Mouse (Mus musculus) midbrain, embryonic 11.5 days (tissue): ENCODE data around the gene Helz2. TPM values are rescaled to one million over a fixed set of nuclear protein-coding genes. Genes with fewer than 3 reads are reported as not detected.

ENCODE experiments used
- ATAC-seq: fragments of 200-750 bp; cut with Nextera tagmentation; 2 replicates; pipeline ENCODE4 v1.8.0; 2017; ENCODE audit warnings: moderate TSS enrichment, moderate library complexity; ENCODE audit not compliant: low FRiP score
- DNase-seq: peaks from one replicate; pipeline ENCODE4 v3.0.0; 2015; ENCODE audit warnings: low spot score; ENCODE audit errors: missing footprints
- H3K27ac ChIP-seq: fragments of 300-500 bp; sonication (generic); 2 replicates; pipeline ENCODE4 v1.5.1; 2014; ENCODE audit warnings: low read depth, low read length
- H3K27me3 ChIP-seq: fragments of 300-500 bp; sonication (generic); 2 replicates; pipeline ENCODE4 v1.6.1; 2014; ENCODE audit warnings: mild to moderate bottlenecking, low read length, moderate library complexity, mixed read lengths; ENCODE audit not compliant: control insufficient read depth, insufficient read depth
- H3K36me3 ChIP-seq: fragments of 300-500 bp; sonication (generic); 2 replicates; pipeline ENCODE4 v1.6.1; 2014; ENCODE audit warnings: mild to moderate bottlenecking, low read length, moderate library complexity, mixed read lengths; ENCODE audit not compliant: control insufficient read depth, insufficient read depth
- H3K4me1 ChIP-seq: fragments of 300-500 bp; sonication (generic); 2 replicates; pipeline ENCODE4 v1.6.1; 2014; ENCODE audit warnings: low read length; ENCODE audit not compliant: control insufficient read depth, insufficient read depth
- H3K4me2 ChIP-seq: fragments of 300-500 bp; sonication (generic); 2 replicates; pipeline ENCODE4 v1.6.1; 2014; ENCODE audit warnings: mild to moderate bottlenecking, moderate library complexity
- H3K4me3 ChIP-seq: fragments of 300-500 bp; sonication (generic); 2 replicates; pipeline ENCODE4 v1.5.1; 2014; ENCODE audit warnings: low read depth, low read length
- H3K9ac ChIP-seq: fragments of 300-500 bp; sonication (generic); 2 replicates; pipeline ENCODE4 v1.6.1; 2014; ENCODE audit warnings: low read length
- H3K9me3 ChIP-seq: fragments of 300-500 bp; sonication (generic); 2 replicates; pipeline ENCODE4 v1.6.1; 2016; ENCODE audit warnings: low read length; ENCODE audit not compliant: control insufficient read depth
- WGBS: fragments of 180-500 bp; shearing (Covaris S2); extraction: QIAGEN DNeasy Blood & Tissue Kit; methylation state at CpG from one replicate; pipeline ENCODE4 v1.1.7; 2014; 5-methylcytosine and 5-hydroxymethylcytosine counted together
- polyA plus RNA-seq: library from polyadenylated mRNA; unstranded; fragments of >200 nt; fragmentation: Nextera tagmentation; extraction: Ambion mirVana; gene quantifications from 2 replicates; pipeline ENCODE4 v1.2.1, GENCODE M21; 2014

Helz2 gene
- polyA plus RNA-seq, 1 experiment from 2014 or later, result 0.56 TPM

DNA sequence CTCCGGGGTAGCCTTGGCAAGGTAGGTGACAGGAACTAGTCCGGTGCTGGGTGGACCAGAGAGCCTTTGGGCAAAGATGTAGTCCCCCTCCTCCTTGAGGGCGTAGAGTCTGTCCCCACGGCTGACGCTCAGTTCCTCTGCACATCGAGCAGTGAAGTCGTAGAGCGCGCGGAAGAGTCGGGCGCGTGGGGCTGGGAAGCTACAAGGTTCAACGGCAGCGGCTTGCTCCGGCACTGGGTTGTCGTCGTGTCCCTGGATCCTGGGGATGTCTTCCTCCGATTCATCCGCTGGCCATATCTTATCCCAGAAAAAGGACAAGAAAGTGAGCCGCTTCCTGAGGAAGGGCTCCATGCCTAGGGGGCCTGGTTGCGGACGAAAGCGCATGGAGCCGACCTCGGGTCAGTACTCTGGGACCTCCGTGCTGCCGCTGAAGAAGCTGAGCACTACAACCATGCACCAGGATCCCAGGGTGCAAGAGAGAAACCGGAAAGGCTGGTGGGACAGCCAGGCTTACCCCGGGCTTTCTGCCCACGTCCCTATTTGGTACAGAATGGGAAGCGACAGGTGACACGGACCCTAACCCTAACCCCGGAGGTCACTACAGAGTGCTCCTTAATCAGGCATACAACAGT, 29.3 kb downstream of the Helz2 start:
- Histone ChIP-seq H3K27me3 (peaks cover 32% of the 10 kb centered on the region), H3K4me1 (peaks cover 6% of the 10 kb centered on the region), H3K4me3 (peak overlapping the region; percentile 23), H3K36me3 (no peaks in the 10 kb centered on the region), H3K9me3 (no peaks in the 10 kb centered on the region), H3K4me2 (peak overlapping the region; percentile 40), H3K27ac (no peak overlapping the region), H3K9ac (peak overlapping the region; percentile 1; the same call in 1 of the 2 replicates)
- DNase-seq (peak; percentile 87), ATAC-seq (no peak)
- WGBS, result 2% methylated on average over 34 of the region's 34 CpGs

DNA sequence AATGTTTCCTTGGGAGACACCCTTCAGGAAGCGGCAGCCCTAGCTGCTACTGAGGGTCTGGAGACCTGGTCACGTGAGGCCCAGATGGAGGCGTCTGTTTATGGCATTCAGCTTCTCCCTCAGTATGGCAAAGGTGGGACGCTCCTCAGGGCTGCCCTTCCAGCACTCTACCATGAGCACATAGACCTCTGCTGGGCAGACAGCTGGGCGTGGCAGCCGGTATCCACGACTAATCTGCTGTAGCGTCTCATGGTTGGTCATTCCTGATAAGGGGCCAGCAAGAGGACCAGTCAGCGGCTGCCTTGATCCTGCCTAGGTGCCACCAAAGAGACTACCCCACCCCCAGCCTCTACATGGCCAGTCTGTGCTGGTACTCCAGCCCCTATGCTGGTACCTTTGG, 35.7 kb downstream of the Helz2 start:
- Histone ChIP-seq H3K27ac (no peak overlapping the region), H3K9me3 (no peaks in the 10 kb centered on the region), H3K27me3 (no peaks in the 10 kb centered on the region; the same call in 1 of the 2 replicates), H3K4me2 (no peak overlapping the region), H3K4me1 (no peaks in the 10 kb centered on the region), H3K9ac (no peak overlapping the region), H3K4me3 (no peak overlapping the region), H3K36me3 (no peaks in the 10 kb centered on the region)
- WGBS, result 82% methylated on average over 9 of the region's 9 CpGs
- no peak for DNase-seq
- no peak for ATAC-seq

DNA sequence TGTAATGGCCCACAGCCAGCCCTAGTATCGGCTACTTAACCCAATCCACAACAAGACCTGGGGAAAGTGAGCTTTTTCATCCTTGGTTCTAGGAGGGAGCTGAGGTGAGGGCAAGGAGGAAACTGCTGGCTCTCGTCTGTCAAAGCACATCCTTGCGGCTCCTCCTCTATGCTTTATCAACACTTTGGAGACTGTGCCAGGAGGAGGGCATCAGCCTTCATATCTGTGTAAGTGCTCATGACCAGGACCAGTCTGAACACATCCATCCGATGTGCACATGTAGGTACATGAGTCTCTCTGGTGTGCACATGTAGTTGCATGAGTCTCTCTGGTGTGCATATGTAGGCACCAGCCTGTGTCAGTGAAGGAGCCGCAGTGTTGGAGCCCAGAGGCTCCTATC, 36.1 kb downstream of the Helz2 start:
- H3K36me3 ChIP-seq, result no peaks in the 10 kb centered on the region
- H3K9me3 ChIP-seq, result no peaks in the 10 kb centered on the region
- 90% methylated on average over 5 of the region's 5 CpGs for WGBS
- no peaks in the 10 kb centered on the region for H3K4me1 ChIP-seq
- H3K4me2 ChIP-seq, result no peak overlapping the region
- no peak overlapping the region for H3K9ac ChIP-seq
- ATAC-seq (no peak), DNase-seq (no peak)
- H3K27ac ChIP-seq, result no peak overlapping the region
- no peak overlapping the region for H3K4me3 ChIP-seq
- H3K27me3 ChIP-seq, result no peaks in the 10 kb centered on the region

DNA sequence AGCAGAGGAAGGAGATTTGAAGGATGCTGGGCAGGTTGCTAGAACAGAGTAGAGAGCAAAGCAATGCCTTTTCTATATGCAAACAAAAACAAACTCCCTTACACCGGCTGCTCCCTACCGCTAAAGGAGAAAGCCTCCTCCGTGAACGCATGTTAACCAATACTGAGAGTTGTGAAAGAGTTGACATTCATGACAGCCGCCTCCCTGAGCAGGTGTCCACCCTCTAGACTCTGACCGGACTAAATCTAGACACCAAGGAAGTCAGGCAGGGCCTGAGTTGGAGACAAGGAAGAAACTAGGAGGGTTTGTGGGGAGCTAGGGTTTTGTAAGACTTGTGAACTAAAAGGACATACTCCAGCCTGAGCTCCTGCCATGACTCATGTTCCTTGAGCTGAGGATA, 38.9 kb downstream of the Helz2 start:
- no peaks in the 10 kb centered on the region for H3K4me1 ChIP-seq
- no peak for ATAC-seq
- no peak for DNase-seq
- H3K27me3 ChIP-seq, result no peaks in the 10 kb centered on the region
- no peaks in the 10 kb centered on the region for H3K36me3 ChIP-seq
- no peak overlapping the region for H3K4me2 ChIP-seq
- 81% methylated on average over 6 of the region's 6 CpGs for WGBS
- H3K9me3 ChIP-seq, result no peaks in the 10 kb centered on the region
- H3K4me3 ChIP-seq, result no peak overlapping the region
- H3K27ac ChIP-seq, result no peak overlapping the region
- H3K9ac ChIP-seq, result no peak overlapping the region

DNA sequence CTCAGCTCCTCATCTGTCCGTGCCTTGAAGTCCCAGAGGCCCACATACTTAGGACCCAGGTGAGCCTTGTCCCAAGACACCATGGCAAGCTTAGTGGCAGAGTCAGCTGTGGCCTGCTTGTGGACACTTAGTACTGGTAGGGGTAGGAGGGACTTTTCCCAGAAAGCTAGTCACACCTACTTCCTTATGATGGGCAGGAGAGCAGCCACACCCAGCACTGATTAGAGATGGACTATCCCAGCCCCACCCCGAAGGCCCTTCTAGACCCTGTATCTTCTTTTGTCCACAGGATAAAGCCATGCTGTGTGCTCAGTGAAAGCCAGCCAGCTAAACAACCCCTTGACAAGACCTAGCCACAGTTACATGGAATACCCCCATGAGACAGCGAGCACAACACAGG, 39.4 kb downstream of the Helz2 start, which contains the start of gene Ptk6:
TSS of gene Ptk6 (minus strand) at position 368 of the 400 bp plus-strand sequence.
- WGBS, result 90% methylated on average over 3 of the region's 3 CpGs
- H3K27me3 ChIP-seq, result no peaks in the 10 kb centered on the region
- H3K9me3 ChIP-seq, result no peaks in the 10 kb centered on the region
- H3K27ac ChIP-seq, result no peak within 1 kb of the TSS
- H3K4me1 ChIP-seq, result no peaks in the 10 kb centered on the region
- H3K4me2 ChIP-seq, result no peak within 1 kb of the TSS
- no peak within 1 kb of the TSS for H3K9ac ChIP-seq
- no peak within 1 kb of the TSS for H3K4me3 ChIP-seq
- DNase-seq (no peak), ATAC-seq (no peak)
- no peaks in the 10 kb centered on the region for H3K36me3 ChIP-seq

DNA sequence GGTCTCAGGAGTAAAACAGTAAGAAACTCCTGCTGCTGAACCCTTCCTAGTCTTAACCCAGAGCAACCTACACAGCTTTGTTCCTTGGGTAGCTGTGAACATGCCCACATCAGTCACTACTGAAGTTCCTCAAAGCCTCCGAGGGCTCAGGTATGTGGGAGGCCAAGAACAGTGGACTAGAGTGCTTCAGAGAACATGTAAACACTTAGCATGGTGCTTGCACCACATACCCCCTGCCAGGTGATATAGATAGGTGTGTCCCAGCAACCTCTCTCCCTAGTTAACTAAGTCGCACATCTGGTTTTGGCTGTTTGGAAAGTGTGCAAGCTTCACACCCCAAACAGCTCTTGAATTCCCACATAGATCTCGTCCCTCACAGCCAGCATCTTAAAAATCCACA, 40.2 kb downstream of the Helz2 start:
- no peak overlapping the region for H3K27ac ChIP-seq
- H3K4me2 ChIP-seq, result no peak overlapping the region
- H3K4me1 ChIP-seq, result no peaks in the 10 kb centered on the region
- no peaks in the 10 kb centered on the region for H3K27me3 ChIP-seq
- no peak for DNase-seq
- H3K9me3 ChIP-seq, result no peaks in the 10 kb centered on the region
- ATAC-seq, result no peak
- no peak overlapping the region for H3K4me3 ChIP-seq
- H3K36me3 ChIP-seq, result no peaks in the 10 kb centered on the region
- 75% methylated on average over 3 of the region's 3 CpGs for WGBS
- no peak overlapping the region for H3K9ac ChIP-seq

DNA sequence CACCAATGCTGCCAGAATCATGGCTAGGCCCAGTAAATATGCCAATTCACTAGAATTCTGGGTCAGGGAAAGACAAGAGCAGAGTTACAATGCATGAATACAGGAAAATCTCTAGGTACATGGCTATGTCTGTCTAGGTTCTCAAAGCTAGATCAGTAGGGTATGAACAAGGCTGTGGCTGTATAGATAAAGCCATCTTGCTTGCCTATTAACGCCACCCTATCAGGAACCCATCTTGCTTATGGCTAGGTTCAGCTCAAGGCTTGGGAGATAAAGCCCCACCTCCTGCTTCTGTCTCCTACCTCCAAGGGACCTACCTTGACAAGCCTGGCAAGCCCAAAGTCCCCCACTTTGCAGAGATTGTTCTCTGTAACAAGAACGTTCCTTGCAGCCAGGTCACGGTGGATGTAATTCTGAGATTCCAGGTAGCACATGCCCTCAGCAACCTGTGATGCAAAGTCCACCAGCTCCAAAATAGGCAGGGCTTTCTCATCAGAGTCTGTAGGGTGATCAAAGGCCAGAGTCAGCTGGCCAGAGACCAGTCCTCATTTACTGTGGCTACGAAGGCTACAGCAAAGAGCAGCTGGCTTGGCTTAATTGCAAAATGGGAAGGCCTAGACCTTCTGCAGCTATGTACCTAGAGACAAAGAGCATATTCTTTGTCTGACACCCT, 45.1 kb downstream of the Helz2 start:
- H3K9ac ChIP-seq, result no peak overlapping the region
- ATAC-seq, result no peak
- H3K36me3 ChIP-seq, result no peaks in the 10 kb centered on the region

DNA sequence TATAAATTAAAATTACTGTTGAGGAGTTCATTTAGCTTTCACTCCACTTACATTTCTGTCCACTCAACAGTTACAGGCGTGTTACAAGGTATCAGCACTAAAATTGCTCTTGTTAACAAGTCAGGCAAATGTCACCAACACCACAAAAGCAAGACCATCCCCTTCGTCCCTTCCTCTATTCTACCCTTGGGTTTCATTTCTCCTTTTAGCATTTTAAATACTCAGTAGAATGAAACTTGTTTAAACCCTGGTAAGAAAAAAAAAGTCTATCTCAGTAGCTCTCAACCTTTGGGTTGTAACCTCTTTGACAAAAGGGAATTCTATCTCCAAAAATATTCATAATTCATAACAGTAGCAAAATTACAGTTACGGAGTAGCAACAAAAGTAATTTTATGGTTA, 48.8 kb downstream of the Helz2 start:
- H3K36me3 ChIP-seq, result no peaks in the 10 kb centered on the region; the same call in 1 of the 2 replicates
- no peaks in the 10 kb centered on the region for H3K27me3 ChIP-seq
- no peak overlapping the region for H3K4me2 ChIP-seq
- WGBS, result 80% methylated on average over 3 of the region's 3 CpGs
- ATAC-seq (no peak), DNase-seq (no peak)
- H3K4me1 ChIP-seq, result peaks cover 6% of the 10 kb centered on the region
- no peak overlapping the region for H3K9ac ChIP-seq
- no peak overlapping the region for H3K27ac ChIP-seq
- H3K9me3 ChIP-seq, result no peaks in the 10 kb centered on the region
- no peak overlapping the region for H3K4me3 ChIP-seq

More for the DNA sequence above, 45.1 kb downstream of the Helz2 start:
- H3K4me2 ChIP-seq, result no peak overlapping the region
- no peak overlapping the region for H3K27ac ChIP-seq
- 93% methylated on average over 4 of the region's 4 CpGs for WGBS
- no peaks in the 10 kb centered on the region for H3K9me3 ChIP-seq
- H3K27me3 ChIP-seq, result no peaks in the 10 kb centered on the region
- no peak overlapping the region for H3K4me3 ChIP-seq
- H3K4me1 ChIP-seq, result no peaks in the 10 kb centered on the region
- no peak for DNase-seq

DNA sequence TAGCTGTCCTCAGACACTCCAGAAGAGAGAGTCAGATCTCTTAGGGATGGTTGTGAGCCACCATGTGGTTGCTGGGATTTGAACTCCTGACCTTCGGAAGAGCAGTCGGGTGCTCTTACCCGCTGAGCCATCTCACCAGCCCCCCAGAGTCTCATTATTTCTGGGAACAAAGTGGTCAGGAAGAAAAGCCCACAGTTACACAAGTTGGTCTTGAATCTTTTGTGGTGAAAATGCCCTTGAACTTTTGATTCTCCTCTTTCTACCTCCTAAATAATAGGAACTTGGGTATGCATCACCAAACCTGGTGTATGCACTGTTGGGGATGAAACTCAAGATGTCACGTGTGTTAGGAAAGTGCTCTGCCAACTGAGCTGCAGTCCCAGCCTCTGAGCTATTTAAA, 49.9 kb downstream of the Helz2 start:
- DNase-seq (no peak), ATAC-seq (no peak)
- Histone ChIP-seq H3K9me3 (no peaks in the 10 kb centered on the region), H3K4me3 (no peak overlapping the region), H3K4me2 (no peak overlapping the region), H3K36me3 (no peaks in the 10 kb centered on the region; the same call in 1 of the 2 replicates), H3K9ac (no peak overlapping the region), H3K27ac (no peak overlapping the region), H3K27me3 (no peaks in the 10 kb centered on the region), H3K4me1 (peaks cover 6% of the 10 kb centered on the region)
- 69% methylated on average over 4 of the region's 4 CpGs for WGBS
